Mouse (Mus musculus) ovary, postnatal 36 days (tissue): Measurements from ENCODE around the gene Snx17.
"Not testable (repeated sequence)": the region's sequence is repeated elsewhere in the genome, so short reads cannot be mapped to it uniquely, and the experiment has no call there.

Source experiments
- DNase-seq: peaks from one replicate; pipeline ENCODE4 v3.0.0; 2022; ENCODE audit warnings: low spot score, mixed read lengths

Snx17 gene

DNA sequence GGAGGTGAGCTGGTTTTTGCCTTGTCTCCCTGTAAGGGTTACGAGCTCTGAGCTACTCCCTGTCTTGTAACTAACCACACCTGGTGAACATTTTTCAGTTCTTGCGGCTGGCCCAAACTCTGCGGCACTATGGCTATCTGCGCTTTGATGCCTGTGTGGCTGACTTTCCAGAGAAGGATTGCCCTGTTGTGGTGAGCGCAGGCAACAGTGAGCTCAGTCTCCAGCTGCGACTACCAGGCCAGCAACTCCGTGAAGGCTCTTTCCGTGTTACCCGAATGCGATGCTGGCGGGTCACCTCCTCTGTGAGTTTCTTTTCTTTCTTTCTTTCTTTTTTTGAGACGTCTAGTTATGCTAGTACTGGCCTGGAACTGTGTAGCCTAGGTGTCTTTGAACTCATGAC lies 4.0 kb downstream of the Snx17 start:
- DNase-seq, result no peak

DNA sequence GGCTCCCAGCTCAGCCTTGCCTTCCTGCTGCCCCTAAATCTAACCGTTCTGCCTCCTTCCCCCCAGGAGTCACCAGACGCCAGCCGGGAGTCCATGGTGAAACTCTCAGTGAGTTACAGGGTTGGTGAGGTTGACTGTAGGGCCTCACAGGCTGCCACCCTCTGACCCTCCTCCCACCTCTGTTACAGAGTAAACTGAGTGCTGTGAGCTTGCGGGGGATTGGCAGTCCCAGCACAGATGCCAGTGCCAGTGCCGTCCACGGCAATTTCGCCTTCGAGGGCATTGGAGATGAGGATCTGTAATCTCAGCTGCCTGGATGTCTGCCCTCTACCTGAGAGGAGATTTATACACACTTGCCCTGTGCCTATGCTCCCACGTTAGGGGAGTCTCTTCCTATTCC lies 5.1 kb downstream of the Snx17 start:
- no peak for DNase-seq

DNA sequence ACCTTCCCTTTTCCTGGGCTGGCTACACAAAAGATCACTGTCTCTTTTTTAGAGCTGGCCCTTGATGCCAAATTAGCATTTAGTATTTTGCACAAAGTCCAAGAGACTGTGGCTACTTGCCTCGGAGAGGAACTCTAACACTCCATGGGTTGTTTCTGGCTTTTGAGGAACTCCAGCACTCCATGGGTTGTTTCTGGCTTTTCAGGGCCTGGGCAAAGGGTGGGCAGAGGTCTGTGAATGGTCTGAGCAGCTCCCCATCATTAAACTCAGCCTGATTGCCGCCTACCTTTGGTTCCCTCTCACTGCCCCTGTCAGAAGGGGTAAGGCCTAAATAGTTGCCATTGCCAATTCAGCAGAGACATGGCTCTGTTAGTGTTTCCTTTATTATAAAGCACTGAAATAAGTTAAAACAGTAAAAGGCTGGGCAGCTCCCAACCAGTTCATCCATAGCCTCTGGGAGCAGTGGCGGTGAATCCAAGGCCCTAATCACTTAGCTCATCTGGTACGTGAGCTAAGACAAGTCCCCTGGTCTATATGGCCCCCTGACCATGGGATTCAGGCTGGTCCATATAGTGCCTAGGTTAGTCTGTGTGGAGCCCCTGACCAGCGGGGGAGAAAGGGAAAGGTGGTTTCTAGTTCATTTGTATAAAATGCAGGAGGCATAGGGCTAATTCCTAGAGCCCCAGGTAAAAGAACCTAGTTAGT lies 5.7 kb downstream of the Snx17 start:
- DNase-seq, result no peak

DNA sequence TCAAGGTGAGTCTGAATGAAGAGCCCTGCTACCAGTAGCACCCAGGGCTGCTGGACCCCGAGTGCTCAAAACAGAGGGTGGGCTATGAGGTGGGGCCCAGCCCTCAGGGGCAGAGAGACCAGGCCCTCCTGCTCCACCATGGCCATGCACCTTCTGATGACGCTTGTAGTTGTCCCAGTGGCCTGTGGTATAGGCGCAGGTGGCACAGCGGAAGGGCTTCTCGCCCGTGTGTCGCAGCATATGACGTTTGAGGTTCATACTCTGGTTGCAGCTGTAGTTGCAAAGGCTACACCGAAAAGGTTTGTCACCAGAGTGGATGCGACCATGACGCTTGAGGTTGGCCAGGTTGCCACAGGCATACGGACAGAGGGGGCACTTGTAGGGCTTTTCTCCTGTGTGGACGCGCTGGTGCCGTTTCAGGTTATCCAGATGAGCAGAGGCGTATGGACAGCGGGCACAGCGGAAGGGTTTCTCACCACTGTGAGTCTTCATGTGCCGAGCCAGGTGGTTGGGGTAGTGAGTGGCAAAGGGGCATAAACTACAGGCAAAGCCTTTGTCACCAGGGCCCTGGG lies 6.4 kb downstream of the Snx17 start:
- DNase-seq, result no peak

DNA sequence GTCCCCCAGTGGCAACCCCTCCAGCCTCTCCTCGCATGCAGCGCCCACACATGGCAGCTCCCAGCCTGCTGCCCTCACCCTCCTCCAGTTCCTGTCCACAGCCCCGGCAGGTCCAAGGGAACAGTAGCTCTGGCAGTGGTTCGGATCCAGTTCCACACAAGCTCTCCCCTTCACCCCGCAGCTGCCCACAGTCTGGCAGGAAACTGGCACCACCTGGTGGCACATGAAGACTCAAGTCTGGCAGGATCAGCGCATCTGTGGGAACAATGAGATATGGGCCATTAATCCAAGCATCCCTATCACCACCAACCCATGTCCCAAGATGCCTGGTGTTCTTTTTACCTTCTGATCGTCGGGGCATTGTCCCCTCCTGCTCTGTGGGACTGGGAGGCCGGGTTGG lies 6.9 kb downstream of the Snx17 start:
- DNase-seq, result no peak

- peak; percentile 36 for DNase-seq
Observed at GRCm38 (mm10) chr5:31200327-31200768, 7.3 kb downstream of the Snx17 start.

- no peak for DNase-seq
Observed at GRCm38 (mm10) chr5:31201042-31201741, 8.2 kb downstream of the Snx17 start.

DNA sequence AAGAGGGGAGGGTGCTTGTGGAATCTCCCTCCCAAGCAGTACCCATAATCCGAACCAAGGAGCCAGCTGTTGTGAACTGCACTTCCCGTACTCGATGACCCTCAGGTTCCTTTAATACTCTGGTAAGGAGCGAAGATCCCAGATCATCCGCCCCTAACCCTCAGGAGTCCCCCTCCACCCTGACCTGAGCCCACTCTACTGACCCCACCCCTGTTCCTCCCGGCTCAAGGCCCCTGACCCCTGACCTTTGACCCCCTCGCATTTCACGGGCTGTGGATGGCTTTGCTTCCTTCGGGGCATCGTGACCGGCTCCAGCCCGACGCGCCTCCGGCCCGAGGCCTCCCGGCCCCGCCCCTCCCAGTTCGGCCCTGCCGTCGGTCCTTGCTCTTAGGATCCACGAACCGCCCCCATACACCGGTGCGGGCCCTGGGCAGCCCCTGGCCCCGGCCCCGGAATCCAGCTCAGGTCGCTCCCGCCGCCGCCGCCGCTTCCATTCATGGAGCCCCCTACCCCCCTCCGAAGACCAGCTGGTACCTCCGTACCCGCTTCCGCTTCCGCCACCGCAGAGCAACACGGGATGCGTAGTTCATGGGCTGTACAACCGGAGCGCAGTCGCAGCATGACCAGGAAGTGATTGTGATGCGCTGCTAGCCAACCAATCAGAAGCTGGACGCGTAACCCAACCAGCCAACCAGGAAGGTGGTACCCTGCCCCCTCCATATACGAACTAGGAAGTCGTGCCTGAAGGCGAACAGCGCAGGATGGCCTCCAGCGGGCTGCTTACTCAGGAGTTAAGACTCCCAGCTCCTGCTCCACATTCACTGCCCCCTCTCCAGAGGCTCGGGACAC lies 8.9 kb downstream of the Snx17 start, which contains the start of gene Zfp513:
TSS of gene Zfp513 (minus strand) at position 562 of the 849 bp plus-strand sequence.
- peak; percentile 92 for DNase-seq

GRCm38 (mm10) chr5:31202933-31203332 lies 9.9 kb downstream of the Snx17 start:
- DNase-seq, result no peak

GRCm38 (mm10) chr5:31203866-31204265 lies 10.8 kb downstream of the Snx17 start:
- DNase-seq, result no peak

DNA sequence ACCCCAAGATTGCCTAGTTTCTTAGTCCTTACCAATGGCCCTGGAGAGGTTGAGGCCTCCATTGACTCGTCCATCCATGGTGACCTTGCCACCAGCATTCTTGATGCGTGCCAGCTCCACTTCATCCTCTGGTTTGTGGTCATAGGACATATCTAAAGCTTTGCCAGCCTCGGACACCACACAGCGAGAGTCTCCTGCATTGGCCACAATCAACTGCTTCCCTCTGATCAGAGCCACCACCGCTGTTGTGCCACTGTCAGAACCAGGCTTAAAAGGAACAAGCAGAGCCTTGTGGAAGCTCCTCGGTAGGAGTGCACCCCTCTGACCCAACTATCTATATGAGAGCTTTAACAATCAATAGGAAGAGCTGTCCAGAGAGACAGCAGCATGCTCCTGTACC lies 11.4 kb downstream of the Snx17 start:
- DNase-seq, result no peak

GRCm38 (mm10) chr5:31216554-31216953 lies 23.5 kb downstream of the Snx17 start:
- not testable (repeated sequence) for DNase-seq

GRCm38 (mm10) chr5:31218294-31218693 lies 25.3 kb downstream of the Snx17 start:
- no peak for DNase-seq

GRCm38 (mm10) chr5:31219070-31219469 lies 26.0 kb downstream of the Snx17 start:
- DNase-seq, result no peak

- DNase-seq, result no peak
Observed at GRCm38 (mm10) chr5:31219474-31219873, 26.4 kb downstream of the Snx17 start.

DNA sequence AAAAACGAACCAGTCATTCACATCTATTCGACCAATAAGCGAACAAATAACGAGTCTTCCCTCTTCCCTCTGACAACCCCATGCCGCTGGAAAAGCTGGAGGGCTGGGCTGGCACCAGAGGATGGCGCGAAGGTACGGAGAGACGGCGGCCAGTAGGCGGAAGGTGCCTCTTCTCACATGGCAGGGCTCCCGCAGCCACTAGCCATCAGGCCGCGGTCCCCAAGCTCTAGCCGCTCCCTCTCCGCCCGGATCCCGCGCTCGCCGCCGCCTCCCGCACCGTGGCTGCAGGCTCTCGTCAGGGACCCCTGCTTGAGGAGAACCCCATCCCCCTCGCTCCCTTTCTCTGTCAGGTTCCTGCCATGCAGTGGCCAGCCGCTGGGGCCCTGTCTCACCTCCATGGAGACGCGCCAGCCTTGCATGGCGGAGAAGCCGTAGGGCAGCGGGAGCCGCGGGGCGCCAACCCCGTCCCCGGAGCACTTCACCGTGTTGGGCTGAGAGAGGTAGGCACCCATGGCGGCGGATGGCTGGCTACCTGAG lies 27.0 kb downstream of the Snx17 start:
- no peak for DNase-seq

- DNase-seq, result peak; percentile 99
Observed at GRCm38 (mm10) chr5:31220448-31221303, 27.6 kb downstream of the Snx17 start, which contains the start of gene Ppm1g. Gene Ppm1g (minus strand): TSS chr5:31220687.

DNA sequence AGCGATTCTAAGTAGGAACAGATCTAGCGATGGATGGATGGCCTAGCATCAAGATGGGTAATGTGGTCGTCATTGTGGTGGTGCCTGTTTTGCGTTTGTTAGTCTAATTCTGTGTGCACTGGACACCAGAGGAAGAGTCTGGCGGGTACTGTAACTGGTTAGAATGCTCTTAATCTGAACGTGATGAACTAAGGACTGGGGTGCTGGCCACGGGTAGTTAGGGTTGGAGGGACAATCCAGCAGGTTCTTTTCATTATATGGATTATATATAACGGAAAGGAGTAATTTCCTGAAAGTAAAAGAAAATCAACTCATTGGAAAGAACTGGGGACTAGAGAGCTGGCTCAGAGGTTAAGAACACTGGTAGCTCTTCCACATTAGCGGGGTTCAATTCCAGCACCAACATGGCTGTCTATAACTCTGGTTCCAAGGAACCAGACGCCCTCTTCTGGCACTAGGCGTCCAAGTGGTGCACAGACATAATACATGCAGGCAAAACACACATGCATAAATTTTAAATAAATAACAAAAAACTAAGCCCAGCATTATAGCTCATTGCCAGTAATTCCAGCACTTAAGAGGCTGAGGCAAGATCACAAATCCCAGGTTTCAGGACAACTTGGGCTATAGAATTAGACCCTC lies 28.4 kb downstream of the Snx17 start:
- DNase-seq, result no peak

DNA sequence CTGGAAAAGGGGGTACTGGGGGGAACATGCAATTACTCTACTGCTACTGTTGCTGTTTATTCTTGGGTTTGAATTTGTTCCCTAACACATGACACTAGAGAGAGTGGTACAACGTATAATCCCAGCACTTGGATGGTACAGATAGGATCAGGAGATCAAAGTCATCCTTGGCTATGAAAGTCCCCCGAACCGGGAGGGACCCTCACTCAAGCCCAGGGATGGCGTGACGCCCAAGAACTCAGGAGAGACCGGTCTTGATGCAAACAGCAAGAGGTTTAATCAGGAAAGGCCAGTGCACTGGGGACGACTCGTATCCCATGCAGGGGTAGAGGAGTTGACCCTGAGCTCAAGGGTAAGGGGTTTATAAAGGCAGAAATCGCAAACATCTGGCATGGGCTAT lies 29.7 kb downstream of the Snx17 start:
- DNase-seq, result no peak

GRCm38 (mm10) chr5:31226641-31227040 lies 33.6 kb downstream of the Snx17 start:
- no peak for DNase-seq
